Mouse (Mus musculus) cortical plate, adult 2 months (tissue): ENCODE results near the gene Senp6.

Experiments
- CTCF ChIP-seq: fragments of 200-500 bp; IDR thresholded peaks from 2 replicates; pipeline ENCODE4 v1.5.1; 2011; ENCODE audit warnings: mild to moderate bottlenecking, control low read depth, low read length; ENCODE audit not compliant: insufficient read depth; ENCODE audit errors: extremely low read depth
- POLR2A ChIP-seq: fragments of 200-500 bp; IDR thresholded peaks from 2 replicates; pipeline ENCODE4 v1.6.1; 2011; ENCODE audit warnings: mild to moderate bottlenecking, low read length, control low read depth; ENCODE audit not compliant: insufficient read depth; ENCODE audit errors: extremely low read depth

GRCm38 (mm10) chr9:80057690-80058089 is 9.0 kb upstream of the Senp6 start:
- TF ChIP-seq POLR2A (no peak), CTCF (no peak)
